Mouse (Mus musculus): ENCODE data around the gene Acap2. TPM values are rescaled to one million over a fixed set of nuclear protein-coding genes. Genes with fewer than 3 reads are reported as not detected.

Gene Acap2
- polyA plus RNA-seq, 1 experiment from 2014 or later = 12.1 TPM

DNA sequence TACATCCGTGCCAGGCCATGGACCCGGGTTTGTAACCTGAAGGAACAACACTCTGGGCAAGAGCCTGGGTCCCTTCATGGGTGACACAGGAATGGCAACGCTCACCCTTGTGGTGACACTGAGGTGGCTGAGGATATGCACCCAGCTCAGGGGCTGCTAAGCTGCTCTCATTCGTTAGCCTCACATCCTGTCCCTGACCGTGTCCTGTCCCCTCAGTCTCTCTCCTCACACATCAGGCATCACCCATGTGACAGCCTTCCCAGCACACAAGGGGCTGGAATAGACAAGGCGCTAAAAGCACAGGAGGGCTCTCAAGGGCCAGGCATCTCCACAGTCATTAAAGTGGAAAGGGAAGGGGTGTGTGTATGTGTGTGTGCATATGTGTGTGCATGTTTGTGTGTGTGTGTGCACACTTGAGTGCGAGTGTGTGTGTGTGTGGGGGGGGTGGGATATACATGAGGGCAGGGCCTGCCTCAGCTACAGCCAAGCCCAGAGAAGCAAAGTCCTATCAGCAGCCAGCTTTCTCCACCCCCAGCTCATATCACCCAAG lies 148.8 kb downstream of the Acap2 start:
- no peak for ATAC-seq (ENCODE audit: low read depth)
- Histone ChIP-seq H3K9me3 (no peaks in the 10 kb centered on the region), H3K36me3 (no peaks in the 10 kb centered on the region), H3K27ac (replicated peaks) (no peak overlapping the region), H3K4me2 (no peak overlapping the region), H3K9ac (0 out of 2 replicates have a peak overlapping the region, but pooled peaks have one; percentile 8), H3K4me1 (replicated peaks) (peaks cover 19% of the 10 kb centered on the region), H3K4me3 (no peak overlapping the region), H3K27me3 (no peaks in the 10 kb centered on the region)
- WGBS = 79% methylated on average over 7 of the region's 7 CpGs

- Histone ChIP-seq H3K4me3 (no peak overlapping the region), H3K9ac (no peak overlapping the region), H3K36me3 (no peaks in the 10 kb centered on the region), H3K4me1 (replicated peaks) (peaks cover 19% of the 10 kb centered on the region), H3K27me3 (no peaks in the 10 kb centered on the region), H3K9me3 (no peaks in the 10 kb centered on the region), H3K27ac (replicated peaks) (no peak overlapping the region), H3K4me2 (no peak overlapping the region)
- no peak for ATAC-seq (ENCODE audit: low read depth)
- 86% methylated on average over 7 of the region's 7 CpGs for WGBS
Observed at GRCm38 (mm10) chr16:31050701-31051100, 150.3 kb downstream of the Acap2 start.

DNA sequence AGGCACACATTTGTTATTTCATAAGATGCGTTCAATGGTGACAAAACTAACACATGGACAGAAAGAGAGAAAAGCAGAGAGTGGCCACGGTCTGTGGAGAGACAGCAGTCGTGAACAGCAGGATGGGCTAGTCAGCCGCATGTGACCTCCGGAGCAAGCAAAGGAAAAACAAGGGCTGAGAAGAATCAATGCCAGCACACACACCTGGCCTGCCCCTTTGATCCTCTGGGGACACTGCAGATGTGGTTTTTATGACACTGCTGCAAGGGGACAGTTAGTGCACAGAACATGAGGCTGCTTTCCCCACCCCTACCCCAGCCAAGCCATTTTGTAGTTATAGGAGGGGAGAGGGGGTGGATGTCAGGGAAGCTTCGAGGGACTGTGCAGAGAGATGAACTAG lies 152.9 kb downstream of the Acap2 start:
- 81% methylated on average over 6 of the region's 6 CpGs for WGBS
- H3K4me1 ChIP-seq (replicated peaks) = peaks cover 19% of the 10 kb centered on the region
- no peak for ATAC-seq (ENCODE audit: low read depth)

DNA sequence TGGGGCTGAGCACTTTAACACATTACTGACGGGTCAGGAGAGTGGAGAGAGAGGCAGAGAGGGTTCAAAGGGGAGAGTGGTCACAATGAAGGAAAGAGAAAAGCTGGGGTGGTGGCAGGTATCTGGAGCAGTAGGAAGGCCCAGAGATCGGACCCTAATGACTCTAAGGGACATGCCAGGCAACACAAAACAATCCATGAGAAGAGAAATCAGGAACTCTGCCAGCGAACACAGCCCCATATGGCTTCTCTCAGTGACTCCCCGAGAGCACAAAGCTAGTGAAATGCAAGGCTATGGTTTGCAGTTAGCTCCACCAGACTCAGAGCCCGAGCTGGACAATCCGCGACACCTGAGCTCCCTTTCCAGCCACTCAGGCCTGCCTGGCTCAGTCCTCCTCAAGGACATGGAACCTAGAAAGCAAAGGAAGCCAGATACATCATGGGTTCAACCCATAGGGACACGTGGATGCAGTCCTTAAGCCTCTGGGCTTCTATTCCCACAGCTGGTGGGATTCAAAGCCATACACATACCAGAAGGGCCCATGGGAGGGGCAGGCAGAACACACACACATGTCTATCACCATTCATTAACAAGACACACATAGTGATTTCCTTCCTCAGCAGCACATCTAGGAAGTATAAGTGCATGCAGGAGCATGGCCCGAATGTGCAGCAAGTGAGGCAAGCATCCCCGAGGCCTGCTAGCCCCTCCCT lies 153.7 kb downstream of the Acap2 start:
- H3K9me3 ChIP-seq = no peaks in the 10 kb centered on the region

More for the DNA sequence above, 152.9 kb downstream of the Acap2 start:
- H3K27me3 ChIP-seq = no peaks in the 10 kb centered on the region
- no peaks in the 10 kb centered on the region for H3K9me3 ChIP-seq
- no peak overlapping the region for H3K27ac ChIP-seq (replicated peaks)
- no peak overlapping the region for H3K4me2 ChIP-seq
- no peaks in the 10 kb centered on the region for H3K36me3 ChIP-seq
- H3K9ac ChIP-seq = no peak overlapping the region
- H3K4me3 ChIP-seq = no peak overlapping the region

DNA sequence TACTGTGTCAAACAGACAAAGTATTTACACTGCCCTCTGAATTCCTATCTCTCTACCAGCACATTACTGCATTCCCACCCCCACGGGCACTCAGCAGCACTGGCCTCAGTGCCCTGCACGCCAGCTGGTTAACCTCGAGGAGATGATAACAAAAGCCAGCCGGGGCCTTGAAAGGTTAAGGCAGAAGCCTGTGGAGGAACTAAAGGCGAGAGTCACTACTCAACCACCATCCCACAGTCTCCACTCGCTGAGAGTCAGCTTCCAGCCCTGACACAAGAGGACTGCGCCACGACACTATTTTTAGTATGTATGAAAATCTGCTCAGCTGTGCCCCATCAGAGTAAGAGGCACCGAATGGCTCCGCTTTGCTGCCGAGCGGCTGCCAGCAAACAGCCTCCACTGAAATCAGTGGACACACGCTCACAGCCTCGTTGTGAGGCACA lies 154.8 kb downstream of the Acap2 start:
- no peaks in the 10 kb centered on the region for H3K36me3 ChIP-seq
- no peaks in the 10 kb centered on the region for H3K27me3 ChIP-seq
- WGBS = 67% methylated on average over 14 of the region's 14 CpGs
- ATAC-seq (ENCODE audit: low read depth) = no peak
- H3K9ac ChIP-seq = no peak overlapping the region
- no peak overlapping the region for H3K4me3 ChIP-seq
- H3K4me1 ChIP-seq (replicated peaks) = peaks cover 11% of the 10 kb centered on the region; the same call in 1 of the 2 replicates
- H3K27ac ChIP-seq (replicated peaks) = no peak overlapping the region
- H3K4me2 ChIP-seq = no peak overlapping the region
- H3K9me3 ChIP-seq = no peaks in the 10 kb centered on the region

More for the DNA sequence above, 153.7 kb downstream of the Acap2 start:
- Histone ChIP-seq H3K27me3 (no peaks in the 10 kb centered on the region), H3K27ac (replicated peaks) (no peak overlapping the region), H3K4me2 (no peak overlapping the region), H3K36me3 (no peaks in the 10 kb centered on the region), H3K9ac (no peak overlapping the region), H3K4me3 (no peak overlapping the region), H3K4me1 (replicated peaks) (peaks cover 11% of the 10 kb centered on the region; the same call in 1 of the 2 replicates)
- ATAC-seq (ENCODE audit: low read depth) = no peak
- 84% methylated on average over 10 of the region's 10 CpGs for WGBS

- Histone ChIP-seq H3K27ac (replicated peaks) (no peak overlapping the region), H3K4me2 (no peak overlapping the region), H3K9ac (no peak overlapping the region), H3K36me3 (no peaks in the 10 kb centered on the region), H3K27me3 (no peaks in the 10 kb centered on the region), H3K4me1 (replicated peaks) (peaks cover 18% of the 10 kb centered on the region), H3K9me3 (no peaks in the 10 kb centered on the region), H3K4me3 (no peak overlapping the region)
- ATAC-seq (ENCODE audit: low read depth) = no peak
- WGBS = 60% methylated on average over 5 of the region's 5 CpGs
Observed at GRCm38 (mm10) chr16:31045211-31045610, 155.8 kb downstream of the Acap2 start.

GRCm38 (mm10) chr16:31043136-31043535 lies 157.9 kb downstream of the Acap2 start:
- Histone ChIP-seq H3K27me3 (no peaks in the 10 kb centered on the region), H3K27ac (replicated peaks) (no peak overlapping the region), H3K9me3 (no peaks in the 10 kb centered on the region), H3K9ac (no peak overlapping the region), H3K36me3 (no peaks in the 10 kb centered on the region), H3K4me2 (no peak overlapping the region), H3K4me3 (no peak overlapping the region), H3K4me1 (replicated peaks) (peaks cover 18% of the 10 kb centered on the region)
- 91% methylated on average over 5 of the region's 5 CpGs for WGBS
- no peak for ATAC-seq (ENCODE audit: low read depth)

Other genes starting within 250 kb of the Acap2 start
- 11.2 and 11.6 TPM in 2 replicates for gene Xxylt1, start 119.8 kb downstream of the Acap2 start, polyA plus RNA-seq (2015; fragmentation: Nextera tagmentation; extraction: Ambion mirVana)
- 201 and 208 TPM in 2 replicates for gene Ppp1r2, start 74.0 kb upstream of the Acap2 start, polyA plus RNA-seq (2015; fragmentation: Nextera tagmentation; extraction: Ambion mirVana)
- 49.6 and 60.2 TPM in 2 replicates for gene Apod, start 113.6 kb upstream of the Acap2 start, polyA plus RNA-seq (2015; fragmentation: Nextera tagmentation; extraction: Ambion mirVana)
- gene Bdh1, start 221.0 kb upstream of the Acap2 start, polyA plus RNA-seq (2015; fragmentation: Nextera tagmentation; extraction: Ambion mirVana) = 88.5 and 93.4 TPM in 2 replicates